Mouse (Mus musculus): ENCODE results near the gene Zfp709.
"Not testable (repeated sequence)": the region's sequence is repeated elsewhere in the genome, so short reads cannot be mapped to it uniquely, and the experiment has no call there.

GRCm38 (mm10) chr8:71844453-71844852 is 37.4 kb upstream of the Zfp709 start:
- not testable (repeated sequence) for TF ChIP-seq CTCF, EP300 (IDR thresholded peaks at IDR 0.05; ENCODE audit: low read depth)

Data from heart, postnatal 0 days (tissue).